Mouse (Mus musculus) layer of hippocampus, postnatal 10 days (tissue): ENCODE results near the gene Mical2. TPM values are rescaled to one million over a fixed set of nuclear protein-coding genes. Genes with fewer than 3 reads are reported as not detected.

Source experiments
- DNase-seq, 2 experiments: peaks; one replicate each; pipeline ENCODE4 v3.0.0; 2021; ENCODE audit warnings: low spot score in 2 of 2
- total RNA-seq, 2 experiments: library from RNA; stranded (reverse); gene quantifications; 2 replicates each; pipeline ENCODE4 v1.2.3; 2021

The Mical2 gene
- total RNA-seq, 2 experiments from 2014 or later: 406 to 434 TPM

GRCm38 (mm10) chr7:112390937-112391605, 165.4 kb downstream of the Mical2 start:
- no peak for DNase-seq

DNA sequence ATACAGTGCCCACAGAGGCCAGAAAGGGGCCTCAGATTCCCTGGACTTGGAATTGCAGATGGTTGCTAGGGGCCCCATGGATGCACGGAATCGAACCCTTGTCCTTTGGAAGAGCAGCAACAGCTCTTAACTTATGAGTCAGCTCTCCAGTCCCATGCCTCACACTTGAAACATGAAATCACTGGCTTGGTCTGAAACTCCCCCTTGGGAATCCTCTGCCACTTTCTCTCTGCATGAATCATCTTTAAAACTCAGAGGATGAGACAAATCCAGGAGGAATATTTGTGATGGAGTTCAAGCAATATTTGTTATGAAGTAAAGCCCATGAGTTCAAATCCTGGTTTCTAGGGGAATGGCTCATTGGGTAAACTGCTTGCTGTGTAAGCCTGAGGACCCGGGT, 172.1 kb downstream of the Mical2 start:
- DNase-seq: no peak

- no peak for DNase-seq
Observed at GRCm38 (mm10) chr7:112399425-112400170, 173.9 kb downstream of the Mical2 start.

GRCm38 (mm10) chr7:112400175-112400574, 174.5 kb downstream of the Mical2 start:
- peak; percentile 82 to 84 for DNase-seq

DNA sequence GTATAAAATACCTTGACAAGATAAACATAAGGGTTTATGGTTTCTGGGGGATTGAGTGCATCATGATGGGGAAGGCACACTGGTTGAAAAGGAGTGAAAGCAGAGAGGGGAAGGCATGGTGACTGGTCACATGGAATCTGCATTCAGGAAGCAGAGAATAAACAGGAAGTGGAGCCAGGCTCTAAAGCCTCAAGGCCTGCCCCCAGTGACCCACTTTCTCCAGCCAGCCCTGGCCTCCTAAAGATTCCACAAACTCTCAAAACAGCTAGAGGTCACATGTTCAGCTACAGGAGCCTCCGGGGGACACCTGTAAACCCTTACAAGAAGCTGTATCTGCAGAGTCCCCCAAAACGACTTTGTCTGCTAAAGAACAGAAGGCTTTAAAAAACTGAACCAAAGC, 179.4 kb downstream of the Mical2 start:
- no peak for DNase-seq

GRCm38 (mm10) chr7:112405578-112405977, 179.9 kb downstream of the Mical2 start:
- DNase-seq: no peak

DNA sequence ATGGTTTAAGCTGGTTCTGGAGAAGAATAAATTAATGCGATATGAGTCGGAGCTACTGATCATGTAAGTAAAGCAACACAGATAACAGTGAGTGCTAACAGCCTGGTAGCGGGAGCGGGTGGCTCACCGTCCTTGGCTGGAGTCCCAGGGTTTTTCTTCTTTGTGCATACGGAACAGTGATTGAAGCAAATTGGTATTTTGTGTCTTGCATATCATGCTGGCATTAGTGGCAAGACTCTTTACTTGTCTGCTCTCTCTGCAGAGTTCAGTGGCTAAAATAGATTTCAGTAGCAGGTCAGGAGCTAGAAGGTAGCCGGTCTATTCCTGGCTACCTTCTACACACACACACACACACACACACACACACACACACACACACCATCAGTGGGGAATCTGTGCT, 181.9 kb downstream of the Mical2 start:
- peak; percentile 32 to 51 for DNase-seq

DNA sequence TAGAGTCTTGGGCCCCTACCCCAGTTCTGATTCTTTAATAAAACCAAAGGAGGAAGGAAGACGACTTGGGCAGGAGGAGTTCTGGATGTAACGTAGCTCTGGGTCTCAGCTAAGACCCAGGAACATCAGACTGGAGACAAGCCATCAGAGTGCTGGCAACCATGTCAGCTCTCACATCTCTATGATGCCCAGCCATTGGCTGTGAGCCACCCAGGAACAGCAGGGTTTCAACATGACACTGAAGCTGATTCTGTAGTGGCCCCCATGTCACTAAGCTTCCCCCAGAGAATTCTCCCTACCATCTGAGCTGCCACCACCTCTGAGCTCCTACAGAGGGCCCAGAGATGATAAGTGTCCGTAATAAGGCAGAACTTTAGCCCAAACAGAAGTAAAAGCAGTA, 184.3 kb downstream of the Mical2 start:
- no peak for DNase-seq

GRCm38 (mm10) chr7:112413286-112413685, 187.6 kb downstream of the Mical2 start:
- DNase-seq: no peak

DNA sequence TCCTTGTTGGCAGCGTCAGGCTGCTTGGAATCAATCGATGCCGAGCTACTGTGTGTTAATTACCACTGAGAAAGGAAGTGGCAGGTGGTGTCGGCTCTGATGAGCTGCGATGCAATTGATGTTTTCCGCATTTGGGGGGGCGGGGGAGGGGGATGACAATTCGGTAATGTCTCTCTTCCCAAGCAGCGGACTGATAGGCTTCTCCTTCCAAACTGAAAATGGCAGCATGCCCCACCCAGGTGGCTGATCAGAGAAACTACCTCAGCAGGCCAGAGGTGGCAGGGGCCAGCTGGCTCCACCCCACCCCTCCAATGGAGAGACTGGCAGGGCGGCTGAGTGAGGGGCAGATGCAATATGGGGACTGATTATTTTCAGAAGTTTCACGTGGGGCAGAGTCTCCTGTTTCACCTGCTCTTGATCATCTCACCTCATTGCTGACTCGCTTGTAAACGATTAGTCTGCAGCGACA, 190.4 kb downstream of the Mical2 start:
- peak in 1 of 2 experiments; percentile 25 for DNase-seq

- no peak for DNase-seq
Observed at GRCm38 (mm10) chr7:112416730-112417513, 191.3 kb downstream of the Mical2 start.

- no peak for DNase-seq
Observed at GRCm38 (mm10) chr7:112417598-112417997, 191.9 kb downstream of the Mical2 start.

DNA sequence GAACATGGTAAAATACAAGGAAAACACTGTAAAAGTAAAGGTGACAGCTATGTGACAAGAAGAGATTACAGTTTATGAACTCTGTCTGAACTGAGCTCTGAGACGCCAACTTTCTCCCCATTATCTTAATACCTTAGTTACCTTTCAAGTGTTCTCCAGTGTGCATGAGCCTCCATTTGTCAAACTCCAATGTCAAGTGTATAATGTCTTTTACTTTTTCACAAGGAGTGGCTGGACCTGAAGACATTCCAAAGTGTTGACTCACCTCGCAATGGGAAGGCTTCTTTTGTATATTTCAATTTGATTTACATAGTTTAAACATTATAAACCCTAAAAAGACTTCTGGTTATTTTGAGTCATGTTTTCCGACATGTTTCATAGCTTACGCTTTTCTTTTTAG, 197.8 kb downstream of the Mical2 start:
- no peak for DNase-seq

DNA sequence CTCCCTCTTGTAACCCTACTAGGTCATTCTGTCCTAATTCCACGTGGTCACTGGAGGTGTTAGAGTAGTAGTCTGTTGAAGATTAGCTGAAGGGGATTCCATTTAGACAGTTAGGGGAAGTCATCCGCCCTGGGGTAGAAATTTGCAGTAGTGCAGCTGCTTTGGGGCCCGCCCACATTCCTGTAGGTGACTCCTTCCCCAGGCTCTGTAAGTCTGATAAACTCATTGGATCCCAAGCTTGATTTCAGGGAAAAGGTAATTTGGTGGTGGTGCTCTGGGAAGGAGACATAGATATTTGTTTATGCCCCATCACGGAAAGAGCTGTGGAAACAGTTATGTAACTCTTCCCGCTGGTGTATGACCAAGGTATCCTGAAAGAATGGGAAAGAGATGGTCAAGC, 201.2 kb downstream of the Mical2 start:
- DNase-seq: no peak

- DNase-seq: peak; percentile 58 to 68
Observed at GRCm38 (mm10) chr7:112427357-112428157, 201.9 kb downstream of the Mical2 start, which contains the start of gene Parva. Gene Parva (plus strand): TSS chr7:112427505.

GRCm38 (mm10) chr7:112428158-112428535, 202.5 kb downstream of the Mical2 start:
- DNase-seq: peak; percentile 74 to 80

DNA sequence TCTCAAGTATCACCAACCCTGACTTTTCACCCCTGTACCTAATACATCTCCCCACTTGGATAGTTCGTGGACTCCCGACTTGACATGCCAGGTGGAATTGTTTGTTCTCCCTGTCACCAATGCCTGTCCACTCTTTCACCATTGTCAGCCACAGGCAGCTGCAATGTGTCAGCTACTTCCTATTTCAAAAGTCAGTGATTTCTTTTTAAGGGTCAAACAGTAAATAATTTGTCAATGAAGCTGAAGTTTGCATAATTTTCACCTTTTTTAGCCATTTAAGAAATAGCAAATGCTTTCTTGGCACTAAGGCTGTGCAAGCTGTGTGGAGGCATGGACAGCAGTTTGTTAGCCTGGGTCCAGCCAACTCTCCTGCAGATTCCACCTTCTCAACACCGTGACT, 214.2 kb downstream of the Mical2 start:
- no peak for DNase-seq

- DNase-seq: no peak
Observed at GRCm38 (mm10) chr7:112444152-112444984, 218.7 kb downstream of the Mical2 start.

GRCm38 (mm10) chr7:112444985-112445367, 219.3 kb downstream of the Mical2 start:
- DNase-seq: no peak

DNA sequence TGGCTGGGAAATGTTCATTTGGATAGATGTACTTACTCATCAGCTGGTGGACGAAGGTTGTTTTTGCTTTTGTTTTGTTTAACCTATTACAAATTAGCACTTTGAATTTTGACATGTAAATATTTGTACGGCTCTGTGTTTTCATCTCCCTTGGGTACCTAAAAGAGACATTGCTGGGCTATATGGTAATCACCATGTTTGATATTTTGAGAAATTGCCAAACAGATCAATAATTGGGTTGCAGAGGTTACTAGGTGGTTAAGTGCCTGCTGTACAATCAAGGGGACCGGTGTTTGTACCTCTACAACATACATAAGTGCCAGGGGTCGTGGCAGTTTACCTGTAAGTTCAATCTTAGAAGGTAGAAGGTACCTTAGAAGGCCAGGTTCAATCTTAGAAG, 220.8 kb downstream of the Mical2 start:
- no peak for DNase-seq
